Mouse (Mus musculus): ENCODE measurements around the gene Gm10570. TPM values are rescaled to one million over a fixed set of nuclear protein-coding genes. Genes with fewer than 3 reads are reported as not detected.

Gene Gm10570
- total and polyA plus RNA-seq, 3 experiments: not detected

GRCm38 (mm10) chr4:130295047-130295745, 13.3 kb downstream of the Gm10570 start (continued):
- no peak for TF ChIP-seq POLR2AphosphoS5 (IDR thresholded peaks at IDR 0.05; ENCODE audit: borderline replicate concordance, low read depth, low read length)
- peak; percentile 40; the same call in 1 of the 2 replicates for TF ChIP-seq MXI1 (IDR thresholded peaks at IDR 0.05; ENCODE audit: low read depth, low read length)
- no peak for TF ChIP-seq MEF2A (IDR thresholded peaks at IDR 0.05; ENCODE audit: extremely low read depth, insufficient replicate concordance, low read depth, low read length, poor library complexity, severe bottlenecking)
- no peak for TF ChIP-seq HCFC1 (IDR thresholded peaks at IDR 0.05; ENCODE audit: low read depth, low read length)
- no peak for TF ChIP-seq MAX (IDR thresholded peaks at IDR 0.05; ENCODE audit: low read length)
- peak; percentile 30; the same call in 1 of the 2 replicates for TF ChIP-seq SMC3 (IDR thresholded peaks at IDR 0.05; ENCODE audit: low read depth, low read length)
- peak; percentile 67; the same call in 1 of the 2 replicates for TF ChIP-seq NELFE (IDR thresholded peaks at IDR 0.05; ENCODE audit: low read depth, low read length)
- TF ChIP-seq E2F4 (IDR thresholded peaks at IDR 0.05; ENCODE audit: borderline replicate concordance, low read depth, low read length): no peak
- TF ChIP-seq JUND (IDR thresholded peaks at IDR 0.05; ENCODE audit: low read depth, low read length): no peak
- TF ChIP-seq ZC3H11A (IDR thresholded peaks at IDR 0.05; ENCODE audit: low read depth, low read length): no peak
- TF ChIP-seq RAD21 (IDR thresholded peaks at IDR 0.05; ENCODE audit: low read depth, low read length): no peak; the same call in none of the 2 replicates
- TF ChIP-seq ZNF384 (IDR thresholded peaks at IDR 0.05; ENCODE audit: low read depth, low read length): no peak

GRCm38 (mm10) chr4:130294513-130294912, 14.0 kb downstream of the Gm10570 start:
- Histone ChIP-seq H3K9me3 (replicated peaks; ENCODE audit: insufficient read depth, low read length) (no peaks in the 10 kb centered on the region), H3K36me3 (ENCODE audit: control insufficient read depth in 1 of 2, insufficient read depth in 2 of 2, low read length in 2 of 2) (peaks cover 0 to 5% of the 10 kb centered on the region in 2 experiments; a peak in 2 of 4 replicates), H3K27ac (ENCODE audit: control insufficient read depth, low read depth, low read length) (no peak overlapping the region), H3K4me3 (ENCODE audit: control insufficient read depth in 1 of 2, insufficient read depth in 1 of 2, low read depth in 2 of 2, low read length in 2 of 2) (no peak overlapping the region), H3K27me3 (ENCODE audit: control insufficient read depth in 1 of 2, insufficient read depth in 2 of 2, low read length in 2 of 2) (no peaks in the 10 kb centered on the region), H3K9ac (ENCODE audit: control insufficient read depth, low read depth, low read length, poor library complexity, severe bottlenecking) (no peak overlapping the region), H3K4me1 (ENCODE audit: control insufficient read depth in 1 of 2, insufficient read depth in 2 of 2, low read length in 2 of 2) (peaks cover 13 to 14% of the 10 kb centered on the region in 2 experiments), H3K79me2 (ENCODE audit: control insufficient read depth, insufficient read depth, low read length, poor library complexity) (no peaks in the 10 kb centered on the region)
- peak; percentile 22 for DNase-seq (ENCODE audit: low read depth, low spot score)
- no peak for TF ChIP-seq MYB (IDR thresholded peaks at IDR 0.05; ENCODE audit: low read depth, low read length)
- TF ChIP-seq EP300 (IDR thresholded peaks at IDR 0.05; ENCODE audit: low read depth in 1 of 2, low read length in 2 of 2): peak; percentile 26 to 57; a peak in 2 of 4 replicates
- TF ChIP-seq TAL1 (IDR thresholded peaks at IDR 0.05; ENCODE audit: low read length): 0 out of 2 replicates have a peak, but pooled peaks have one; percentile 21
- TF ChIP-seq TBP (IDR thresholded peaks at IDR 0.05; ENCODE audit: low read depth, low read length): no peak
- TF ChIP-seq JUND (IDR thresholded peaks at IDR 0.05; ENCODE audit: low read depth, low read length): no peak
- TF ChIP-seq MXI1 (IDR thresholded peaks at IDR 0.05; ENCODE audit: low read depth, low read length): 0 out of 2 replicates have a peak, but pooled peaks have one; percentile 22
- TF ChIP-seq ETS1 (IDR thresholded peaks at IDR 0.05; ENCODE audit: low read depth, low read length): peak; percentile 31; the same call in 1 of the 2 replicates

All from MEL (cell line).